Mouse (Mus musculus) cerebellum, postnatal 36 days (tissue): Measurements from ENCODE around the gene Gm8797.
"Not testable (repeated sequence)": the region's sequence is repeated elsewhere in the genome, so short reads cannot be mapped to it uniquely, and the experiment has no call there.

Source experiments
- DNase-seq, 2 experiments: peaks; one replicate each; pipeline ENCODE4 v3.0.0; 2021 to 2022; ENCODE audit warnings: mixed read lengths in 2 of 2

The Gm8797 gene

GRCm38 (mm10) chr3:5750506-5750905 lies at the start of gene Gm8797:
Gene Gm8797 (plus strand): TSS chr3:5750806.
- DNase-seq = not testable (repeated sequence)

DNA sequence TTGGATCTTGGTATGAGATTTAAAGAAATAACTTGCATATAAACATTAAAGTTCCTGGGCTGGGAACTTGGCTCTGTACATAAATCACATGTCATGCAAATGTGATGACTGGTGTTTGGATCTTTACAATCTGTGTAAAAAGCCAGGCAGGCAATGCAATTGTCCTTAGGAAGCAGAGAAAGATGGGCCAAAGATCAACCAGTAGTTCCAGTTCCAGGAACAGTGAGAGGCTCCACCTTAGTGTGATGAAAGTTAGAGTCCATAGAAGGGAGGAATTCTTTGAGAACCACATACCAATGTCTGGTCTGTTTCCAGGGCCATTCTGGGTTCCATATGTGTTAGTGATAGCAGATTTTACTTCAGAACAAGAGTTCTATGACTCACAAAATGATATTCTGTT lies 36.1 kb upstream of the Gm8797 start:
- DNase-seq = no peak

DNA sequence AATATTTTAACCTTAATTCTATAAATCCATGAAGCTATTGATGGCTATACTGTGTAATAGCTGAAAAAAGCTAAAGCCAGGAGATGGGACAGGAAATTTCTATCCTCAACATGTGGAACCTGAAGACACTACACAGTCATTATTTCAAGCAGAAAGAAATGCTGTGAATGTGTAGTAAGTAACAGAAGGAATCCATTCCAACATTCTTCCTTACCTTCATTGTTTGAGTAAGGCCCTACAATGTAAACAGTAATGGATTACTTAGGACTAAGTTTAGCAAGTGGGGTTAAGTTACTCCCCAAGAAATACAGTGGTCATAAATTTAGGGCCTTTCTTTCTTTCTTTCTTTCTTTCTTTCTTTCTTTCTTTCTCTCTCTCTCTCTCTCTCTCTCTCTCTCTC lies 17.7 kb upstream of the Gm8797 start:
- no peak for DNase-seq

GRCm38 (mm10) chr3:5754763-5755478 lies 4.3 kb downstream of the Gm8797 start:
- peak; percentile 3 to 5 for DNase-seq

DNA sequence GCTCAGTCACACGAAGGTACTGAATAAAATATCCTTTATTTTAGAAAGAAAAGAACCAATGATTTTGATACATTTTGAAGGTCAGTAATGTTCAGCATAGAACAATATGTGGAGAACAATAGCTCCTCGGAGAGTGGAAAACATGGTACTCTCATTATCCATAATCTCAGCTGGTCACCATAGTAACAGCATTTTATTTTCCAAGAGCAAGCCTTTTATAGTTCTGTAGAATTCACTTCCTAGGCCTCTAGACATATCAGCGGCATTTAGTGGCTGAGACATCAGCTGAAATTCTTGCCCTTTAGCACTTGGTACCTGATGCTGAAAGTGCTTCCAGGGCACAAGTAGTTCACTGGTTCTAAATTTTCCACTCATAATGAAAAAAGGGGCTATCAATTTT lies 15.7 kb downstream of the Gm8797 start:
- DNase-seq = no peak

DNA sequence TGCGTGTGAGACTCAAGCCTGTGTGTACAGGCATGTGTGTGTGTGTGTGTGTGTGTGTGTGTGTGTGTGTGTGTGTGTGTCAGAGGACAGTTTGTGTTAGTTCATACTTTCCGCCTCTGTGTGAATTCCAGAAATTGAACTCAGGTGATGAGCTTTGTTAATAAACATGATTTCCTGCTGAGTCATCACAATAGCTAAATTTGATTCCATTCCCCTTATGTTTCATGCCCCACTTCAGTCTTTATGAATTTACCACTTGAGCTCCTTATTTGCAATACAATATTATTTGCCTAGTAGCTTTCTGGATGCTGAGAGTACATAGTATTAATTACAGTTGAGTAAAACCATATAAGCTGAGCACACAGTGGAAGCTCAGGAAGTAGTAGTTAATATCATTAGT lies 26.3 kb downstream of the Gm8797 start:
- no peak for DNase-seq
